Comparison of ENCODE assay signal across 22 mouse cellular contexts in the genomic region with DNA sequence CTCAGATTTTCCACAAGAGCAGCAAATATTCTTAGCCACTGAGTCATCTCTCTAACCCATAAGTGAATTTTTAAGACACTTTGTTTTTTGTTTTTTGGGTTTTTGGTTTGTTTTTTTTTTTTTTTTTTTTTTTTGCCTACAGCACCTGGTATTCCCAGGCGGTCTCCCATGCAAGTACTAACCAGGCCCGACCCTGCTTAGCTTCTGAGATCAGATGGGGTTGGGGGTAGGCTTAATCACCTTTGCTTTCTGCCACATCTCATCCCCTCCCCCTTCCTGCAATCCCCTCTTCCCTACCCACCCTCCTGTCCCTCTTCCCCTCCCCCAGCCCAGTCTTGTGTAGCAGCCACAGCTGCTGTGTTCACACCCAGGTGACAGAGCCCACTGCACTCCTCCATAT. TPM values are rescaled to one million over a fixed set of nuclear protein-coding genes. Genes with fewer than 3 reads are reported as not detected.
DNase-seq lines count a peak whose midpoint lies in the region; ATAC-seq lines count a peak whose summit lies in the region.
"Had no signal": no experiment of that assay in that cellular context is flagged by ENCODE, and none has a peak within 500 bp of the region (broad histone marks: within the 10 kb centered on the region; RNA-seq: fewer than 3 reads in every experiment).

No protein-coding gene starts in this region.

- H3K9me3 ChIP-seq in midbrain, embryonic 11.5 days (ENCODE audit: control insufficient read depth, low read length), result no peaks in the 10 kb centered on the region
- H3K9me3 ChIP-seq in midbrain, embryonic 13.5 days, result no peaks in the 10 kb centered on the region
- H3K9me3 ChIP-seq in forebrain, embryonic 15.5 days, result no peaks in the 10 kb centered on the region
- H3K9me3 ChIP-seq: embryonic facial prominence, embryonic 10.5 days; embryonic facial prominence, embryonic 12.5 days; forebrain, embryonic 13.5 days had no signal

- peak; percentile 68 for DNase-seq in midbrain, embryonic 11.5 days (ENCODE audit: low spot score, missing footprints)
- DNase-seq in ES-CJ7 (ENCODE audit: low read depth, low spot score), result peak; percentile 18
- peak; percentile 46 for DNase-seq in ZHBTc4 (ENCODE audit: low read depth, low spot score)
- DNase-seq in retina, postnatal 1 day, result peak; percentile 46
- no peak for DNase-seq in lung, postnatal 36 days
- DNase-seq in ovary, adult 18-20 months (ENCODE audit: low spot score), result no peak
- DNase-seq: adrenal gland, adult 8-10 months; adrenal gland, postnatal 14 days; adrenal gland, postnatal 36 days; cerebellum, adult 11-12 months; cerebellum, adult 2 months; cerebellum, adult 9-10 months; cerebellum, postnatal 10 days; cerebellum, postnatal 25 days had no signal

- H3K36me3 ChIP-seq in midbrain, embryonic 11.5 days (ENCODE audit: control insufficient read depth, insufficient read depth, low read length), result no peaks in the 10 kb centered on the region
- no peaks in the 10 kb centered on the region for H3K36me3 ChIP-seq in midbrain, embryonic 13.5 days
- H3K36me3 ChIP-seq in forebrain, embryonic 15.5 days, result no peaks in the 10 kb centered on the region
- H3K36me3 ChIP-seq: embryonic facial prominence, embryonic 10.5 days; embryonic facial prominence, embryonic 12.5 days had no signal

- WGBS in midbrain, embryonic 11.5 days, result 59% methylated on average over 2 of the region's 2 CpGs
- 53% methylated on average over 2 of the region's 2 CpGs for WGBS in midbrain, embryonic 13.5 days
- WGBS in forebrain, embryonic 15.5 days, result 61% methylated on average over 2 of the region's 2 CpGs

- no peak for ATAC-seq in midbrain, embryonic 11.5 days (ENCODE audit: low FRiP score)
- no peak for ATAC-seq in midbrain, embryonic 13.5 days
- ATAC-seq in forebrain, embryonic 15.5 days (replicated peaks), result no peak
- ATAC-seq: activated CD4-positive, CD25-positive, alpha-beta regulatory T cell, adult 4 months; CD4-positive, CD25-positive, alpha-beta regulatory T cell, adult 4 months; forebrain, embryonic 13.5 days; forebrain, embryonic 16.5 days had no signal

- H3K27ac ChIP-seq in midbrain, embryonic 11.5 days (ENCODE audit: low read depth, low read length), result no peak overlapping the region
- H3K27ac ChIP-seq in midbrain, embryonic 13.5 days, result no peak overlapping the region
- no peak overlapping the region for H3K27ac ChIP-seq in forebrain, embryonic 15.5 days (replicated peaks)
- H3K27ac ChIP-seq: embryonic facial prominence, embryonic 10.5 days; embryonic facial prominence, embryonic 12.5 days; forebrain, embryonic 13.5 days had no signal

- H3K4me2 ChIP-seq in midbrain, embryonic 11.5 days, result no peak overlapping the region
- H3K4me2 ChIP-seq in midbrain, embryonic 13.5 days (replicated peaks), result no peak overlapping the region
- H3K4me2 ChIP-seq in forebrain, embryonic 15.5 days (replicated peaks), result no peak overlapping the region
- H3K4me2 ChIP-seq: embryonic facial prominence, embryonic 12.5 days; forebrain, embryonic 13.5 days had no signal

- 0 out of 2 replicates have a peak, but pooled peaks cover 2% of the 10 kb centered on the region for H3K4me1 ChIP-seq in midbrain, embryonic 11.5 days (ENCODE audit: control insufficient read depth, insufficient read depth, low read length)
- H3K4me1 ChIP-seq in midbrain, embryonic 13.5 days (replicated peaks), result no peaks in the 10 kb centered on the region; the same call in 1 of the 2 replicates
- no peaks in the 10 kb centered on the region for H3K4me1 ChIP-seq in forebrain, embryonic 15.5 days

- H3K9ac ChIP-seq in midbrain, embryonic 11.5 days (ENCODE audit: low read length), result no peak overlapping the region
- H3K9ac ChIP-seq in midbrain, embryonic 13.5 days (replicated peaks), result no peak overlapping the region
- H3K9ac ChIP-seq in forebrain, embryonic 15.5 days (replicated peaks), result no peak overlapping the region
- H3K9ac ChIP-seq: embryonic facial prominence, embryonic 12.5 days; forebrain, embryonic 13.5 days had no signal

- H3K27me3 ChIP-seq in midbrain, embryonic 11.5 days (ENCODE audit: control insufficient read depth, insufficient read depth, low read length), result no peaks in the 10 kb centered on the region
- H3K27me3 ChIP-seq in midbrain, embryonic 13.5 days, result no peaks in the 10 kb centered on the region
- H3K27me3 ChIP-seq in forebrain, embryonic 15.5 days, result no peaks in the 10 kb centered on the region
- H3K27me3 ChIP-seq: forebrain, embryonic 13.5 days had no signal

- H3K4me3 ChIP-seq in midbrain, embryonic 11.5 days (ENCODE audit: low read depth, low read length), result no peak overlapping the region
- H3K4me3 ChIP-seq in midbrain, embryonic 13.5 days (replicated peaks), result no peak overlapping the region
- H3K4me3 ChIP-seq in forebrain, embryonic 15.5 days, result no peak overlapping the region
- H3K4me3 ChIP-seq: embryonic facial prominence, embryonic 10.5 days; embryonic facial prominence, embryonic 12.5 days; forebrain, embryonic 13.5 days had no signal

RNA-seq across cellular contexts. Expression of gene Hnrnpk, which starts 36.6 kb away (rescaled TPM):
- polyA plus RNA-seq in midbrain, embryonic 11.5 days (2014; fragmentation: Nextera tagmentation; extraction: Ambion mirVana), result 2,649 and 2,712 TPM in 2 replicates
- 1,943 and 2,055 TPM in 2 replicates for polyA plus RNA-seq in midbrain, embryonic 13.5 days (2015; fragmentation: Nextera tagmentation; extraction: Ambion mirVana)
- polyA plus RNA-seq in forebrain, embryonic 15.5 days (2015; fragmentation: Nextera tagmentation; extraction: Ambion mirVana), result 1,957 and 1,973 TPM in 2 replicates

RNA-seq across cellular contexts. Expression of gene Rmi1, which starts 37.7 kb away (rescaled TPM):
- 34.1 and 36.6 TPM in 2 replicates for polyA plus RNA-seq in midbrain, embryonic 11.5 days (2014; fragmentation: Nextera tagmentation; extraction: Ambion mirVana)
- 23.4 and 26.0 TPM in 2 replicates for polyA plus RNA-seq in midbrain, embryonic 13.5 days (2015; fragmentation: Nextera tagmentation; extraction: Ambion mirVana)
- 23.1 and 23.4 TPM in 2 replicates for polyA plus RNA-seq in forebrain, embryonic 15.5 days (2015; fragmentation: Nextera tagmentation; extraction: Ambion mirVana)

RNA-seq across cellular contexts. Expression of gene 2210016F16Rik, which starts 54.7 kb away (rescaled TPM):
- polyA plus RNA-seq in midbrain, embryonic 11.5 days (2014; fragmentation: Nextera tagmentation; extraction: Ambion mirVana), result 31.1 and 34.9 TPM in 2 replicates
- 23.6 and 24.0 TPM in 2 replicates for polyA plus RNA-seq in midbrain, embryonic 13.5 days (2015; fragmentation: Nextera tagmentation; extraction: Ambion mirVana)
- 20.5 and 21.1 TPM in 2 replicates for polyA plus RNA-seq in forebrain, embryonic 15.5 days (2015; fragmentation: Nextera tagmentation; extraction: Ambion mirVana)

Comparison
In these comparisons a context has a peak if more than half of its experiments do, and no peak if none do; other contexts are left out.
1. DNase-seq: peak in midbrain, embryonic 11.5 days (single experiment), ES-CJ7 (single experiment), ZHBTc4 (single experiment) and retina, postnatal 1 day (single experiment); none in lung, postnatal 36 days (single experiment) and ovary, adult 18-20 months (single experiment).